Mouse (Mus musculus) cerebellum, adult 11-12 months (tissue): ENCODE results near the gene Vmn1r50.
"Not testable (repeated sequence)": the region's sequence is repeated elsewhere in the genome, so short reads cannot be mapped to it uniquely, and the experiment has no call there.

Experiments
- DNase-seq: peaks from one replicate; pipeline ENCODE4 v3.0.0; 2022

Vmn1r50 gene

GRCm38 (mm10) chr6:90101130-90101529 is at the start of gene Vmn1r50:
Vmn1r50 (plus strand) TSS chr6:90101430.
- no peak for DNase-seq

- no peak for DNase-seq
Measured at GRCm38 (mm10) chr6:90078406-90078805, 22.8 kb upstream of the Vmn1r50 start, which contains the start of gene Vmn1r49. Vmn1r49 (minus strand) TSS chr6:90078506.

- DNase-seq, result no peak
Measured at GRCm38 (mm10) chr6:90100566-90100965, 664 bp upstream of the Vmn1r50 start.

GRCm38 (mm10) chr6:90122296-90122695 is 21.1 kb downstream of the Vmn1r50 start, which contains the start of gene Vmn1r51:
Vmn1r51 (plus strand) TSS chr6:90122596.
- not testable (repeated sequence) for DNase-seq
